Mouse (Mus musculus) ES-E14 (cell line): ENCODE results near the gene Zfp524. TPM values are rescaled to one million over a fixed set of nuclear protein-coding genes. Genes with fewer than 3 reads are reported as not detected.

Experiments
- DNase-seq: peaks from one replicate; pipeline ENCODE4 v3.0.0-alpha.2; 2013; ENCODE audit warnings: low read depth, low spot score
- H3K27ac ChIP-seq: 2 replicates; pipeline ENCODE4 v1.5.1; 2012; ENCODE audit warnings: low read depth, mild to moderate bottlenecking, low read length, moderate library complexity, mixed read lengths; ENCODE audit not compliant: poor library complexity, insufficient read depth, severe bottlenecking
- H3K36me3 ChIP-seq: 2 replicates; pipeline ENCODE4 v1.6.1; 2012; ENCODE audit warnings: mild to moderate bottlenecking, low read length, moderate library complexity, mixed read lengths; ENCODE audit not compliant: control insufficient read depth, poor library complexity, insufficient read depth, severe bottlenecking
- H3K4me1 ChIP-seq, 2 experiments: fragments of 150-350 bp in 1 of 2; sonication (generic) in 1 of 2; 2 replicates each; pipeline ENCODE4 v1.6.1; 2012; ENCODE audit warnings: low read length in 2 of 2, mild to moderate bottlenecking in 1 of 2, mixed read lengths in 1 of 2; ENCODE audit not compliant: control insufficient read depth in 2 of 2, insufficient read depth in 2 of 2, poor library complexity in 1 of 2
- H3K4me3 ChIP-seq, 2 experiments: fragments of 150-350 bp in 1 of 2; sonication (generic) in 1 of 2; 2 replicates each; pipeline ENCODE4 v1.5.1; 2012; ENCODE audit warnings: low read length in 2 of 2, low read depth in 1 of 2, mild to moderate bottlenecking in 1 of 2, mixed read lengths in 1 of 2; ENCODE audit not compliant: insufficient read depth in 1 of 2, poor library complexity in 1 of 2, severe bottlenecking in 1 of 2
- H3K9ac ChIP-seq: 2 replicates; pipeline ENCODE4 v1.6.1; 2012; ENCODE audit warnings: low read depth, mild to moderate bottlenecking, low read length, mixed read lengths; ENCODE audit not compliant: poor library complexity, insufficient read depth, severe bottlenecking
- H3K9me3 ChIP-seq: fragments of 150-350 bp; sonication (generic); 2 replicates; pipeline ENCODE4 v1.6.1; 2012; ENCODE audit warnings: low read depth, mild to moderate bottlenecking, low read length; ENCODE audit not compliant: control insufficient read depth, insufficient read depth
- CHD2 ChIP-seq: IDR thresholded peaks from 2 replicates; pipeline ENCODE4 v1.6.1; 2014; ENCODE audit warnings: mild to moderate bottlenecking, low read depth, low read length, inconsistent platforms
- HCFC1 ChIP-seq: IDR thresholded peaks from 2 replicates; pipeline ENCODE4 v1.6.1; 2012; ENCODE audit warnings: low read length, inconsistent platforms, borderline replicate concordance; ENCODE audit not compliant: insufficient read depth
- MAFK ChIP-seq: IDR thresholded peaks from 2 replicates; pipeline ENCODE4 v1.6.1; 2014; ENCODE audit warnings: mild to moderate bottlenecking, low read depth, low read length, inconsistent platforms; ENCODE audit not compliant: insufficient read depth
- ZC3H11A ChIP-seq: IDR thresholded peaks from 2 replicates; pipeline ENCODE4 v1.6.1; 2012; ENCODE audit warnings: low read depth, mild to moderate bottlenecking, inconsistent platforms, low read length, borderline replicate concordance
- ZNF384 ChIP-seq: IDR thresholded peaks from 2 replicates; pipeline ENCODE4 v1.6.1; 2012; ENCODE audit warnings: low read depth, low read length, inconsistent platforms
- in situ Hi-C, 2 experiments: fragments of 600-800 bp; cut with MboI; formaldehyde crosslinking; loops; one replicate each; pipeline ENCODE4 v1.15.1; 2025; ENCODE audit warnings: low sequenced_read_pairs in 2 of 2, inconsistent platforms in 1 of 2; ENCODE audit not compliant: unreplicated experiment in 2 of 2
- total RNA-seq: library from RNA; depleted of rRNA; stranded (reverse); fragments of 300-350 nt; gene quantifications from 2 replicates; pipeline ENCODE4 v1.2.3, GENCODE M21; 2012

Zfp524 gene
- total RNA-seq, 1 experiment: 3.9 TPM

DNA sequence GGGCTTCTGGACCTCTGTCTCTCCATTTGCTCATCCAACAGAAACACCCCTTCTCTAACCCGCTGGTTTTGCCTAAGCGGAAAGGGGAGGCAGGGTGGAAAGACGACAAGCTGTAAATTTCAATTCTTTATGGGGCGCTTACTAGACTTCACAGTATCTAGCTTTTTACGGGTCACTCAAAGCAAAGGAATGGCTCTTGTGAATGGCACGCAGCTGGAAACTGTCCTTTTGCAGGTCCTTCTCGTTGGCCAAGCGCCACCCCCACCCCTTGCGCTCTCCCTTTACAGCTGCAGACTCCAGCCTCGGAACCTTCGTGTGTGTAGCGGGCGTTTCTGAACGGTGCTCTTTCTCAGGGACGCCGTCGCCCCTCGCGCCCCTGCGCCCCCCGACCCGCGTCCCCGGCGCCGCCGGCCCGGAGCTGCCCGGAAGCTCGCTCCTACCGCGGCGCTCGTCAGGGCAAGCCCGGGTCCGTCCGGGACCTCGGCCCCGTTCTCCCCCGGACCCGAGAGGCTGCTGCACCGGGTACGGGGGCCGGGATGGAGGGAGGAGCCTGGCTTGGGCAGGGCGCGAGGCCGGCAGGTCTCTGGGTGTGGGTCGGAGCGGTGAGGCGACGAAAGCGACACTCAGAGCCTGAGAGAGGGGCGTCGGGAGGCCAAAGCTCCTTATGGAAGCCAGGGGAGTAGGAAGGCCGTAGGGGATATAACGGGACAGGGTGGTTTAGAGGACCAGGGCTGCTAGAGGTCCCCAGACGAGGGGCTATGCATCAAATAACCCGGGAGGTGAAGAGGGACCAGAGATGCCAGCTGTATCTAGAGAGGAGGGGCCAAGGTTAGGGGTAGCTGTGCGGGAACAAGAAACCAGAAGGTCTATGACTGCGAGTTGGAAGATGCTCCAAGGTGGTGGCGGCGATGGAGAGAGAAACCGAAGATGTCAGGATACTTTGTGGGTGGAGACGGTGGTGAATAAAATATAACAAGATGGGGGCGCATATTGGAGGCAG, 37.3 kb downstream of the Zfp524 start, which contains the start of gene Zfp580:
Gene Zfp580 (plus strand): TSS at position 346 of the 1,000 bp plus-strand sequence.
- H3K4me1 ChIP-seq: peaks cover 3% of the 10 kb centered on the region in 2 experiments; a peak in 1 of 4 replicates
- in situ Hi-C loops: no loop called here
- H3K9me3 ChIP-seq: no peaks in the 10 kb centered on the region
- no peak within 1 kb of the TSS for H3K27ac ChIP-seq
- H3K4me3 ChIP-seq: peak within 1 kb of the TSS; percentile 68 to 86
- no peaks in the 10 kb centered on the region for H3K36me3 ChIP-seq
- peak; percentile 84; the same call in 1 of the 2 replicates for TF ChIP-seq HCFC1
- TF ChIP-seq ZC3H11A: no peak
- peak within 1 kb of the TSS; percentile 87 for H3K9ac ChIP-seq
- DNase-seq: no peak

GRCm38 (mm10) chr7:5052438-5052837, 38.2 kb downstream of the Zfp524 start:
- TF ChIP-seq ZNF384 (no peak), CHD2 (no peak), ZC3H11A (no peak), MAFK (no peak), HCFC1 (no peak)
- DNase-seq: no peak
- in situ Hi-C loops: no loop called here
- Histone ChIP-seq H3K36me3 (no peaks in the 10 kb centered on the region), H3K9me3 (no peaks in the 10 kb centered on the region), H3K9ac (peak overlapping the region; percentile 87), H3K4me3 (peak overlapping the region; percentile 68 to 86), H3K27ac (no peak overlapping the region), H3K4me1 (peaks cover 3 to 6% of the 10 kb centered on the region in 2 experiments; a peak in 1 of 4 replicates)

DNA sequence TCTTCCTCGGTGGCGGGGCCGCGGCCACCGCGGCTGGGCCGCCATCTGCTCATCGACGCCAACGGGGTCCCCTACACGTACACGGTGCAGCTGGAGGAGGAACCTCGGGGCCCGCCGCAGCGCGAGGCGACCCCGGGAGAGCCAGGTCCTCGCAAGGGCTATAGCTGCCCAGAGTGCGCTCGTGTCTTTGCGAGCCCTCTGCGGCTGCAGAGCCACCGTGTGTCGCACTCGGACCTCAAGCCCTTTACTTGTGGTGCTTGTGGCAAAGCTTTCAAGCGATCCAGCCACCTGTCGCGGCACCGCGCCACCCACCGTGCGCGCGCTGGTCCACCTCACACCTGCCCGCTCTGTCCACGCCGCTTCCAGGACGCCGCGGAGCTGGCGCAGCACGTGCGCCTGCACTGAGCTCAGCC, 38.7 kb downstream of the Zfp524 start:
- peaks cover 3 to 10% of the 10 kb centered on the region in 2 experiments; a peak in 1 of 4 replicates for H3K4me1 ChIP-seq
- no peaks in the 10 kb centered on the region for H3K9me3 ChIP-seq
- TF ChIP-seq ZC3H11A (no peak), MAFK (no peak), HCFC1 (no peak), CHD2 (no peak), ZNF384 (no peak)
- in situ Hi-C loops: no loop called here
- H3K27ac ChIP-seq: no peak overlapping the region
- peak overlapping the region; percentile 71 for H3K9ac ChIP-seq
- peak overlapping the region; percentile 68 to 86 for H3K4me3 ChIP-seq
- DNase-seq: no peak
- H3K36me3 ChIP-seq: no peaks in the 10 kb centered on the region

DNA sequence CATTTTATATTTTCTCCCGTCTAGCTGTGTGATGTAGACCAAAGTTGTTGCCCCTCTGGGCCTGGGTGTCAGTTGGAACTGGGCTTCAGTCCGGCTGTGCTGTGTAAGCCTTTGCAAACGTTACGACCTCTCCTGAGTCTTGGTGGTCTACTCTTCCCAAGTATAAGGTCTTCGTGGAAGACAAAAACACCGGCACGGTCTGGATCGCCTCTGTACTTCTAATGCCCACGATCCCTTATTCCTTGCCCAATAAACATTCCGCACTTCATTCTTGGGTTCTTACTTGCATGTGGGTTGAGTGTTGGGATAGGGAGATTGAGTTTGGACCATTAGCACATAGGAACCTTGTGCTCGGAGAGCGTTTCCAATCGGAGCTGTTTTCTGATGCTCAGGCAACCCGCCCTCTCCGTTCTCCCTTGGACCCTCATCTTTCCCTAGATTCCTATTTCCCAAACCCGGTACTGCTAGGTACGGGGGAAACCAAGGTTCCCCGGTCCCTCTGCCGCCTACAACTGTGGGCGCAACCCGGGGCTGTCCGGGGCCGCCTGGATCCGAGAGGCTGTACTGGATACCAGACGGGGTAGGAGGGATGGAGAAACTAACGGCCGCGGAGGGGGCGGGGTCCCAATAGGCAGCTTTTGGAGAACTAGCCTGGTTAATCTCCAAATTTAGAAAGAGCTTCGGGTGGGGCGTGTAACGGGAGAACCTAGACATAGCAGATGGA, 39.4 kb downstream of the Zfp524 start:
- in situ Hi-C loops: no loop called here
- no peaks in the 10 kb centered on the region for H3K36me3 ChIP-seq
- DNase-seq: no peak
- no peaks in the 10 kb centered on the region for H3K9me3 ChIP-seq
- H3K9ac ChIP-seq: peak overlapping the region; percentile 70; the same call in 1 of the 2 replicates
- TF ChIP-seq ZC3H11A: no peak
- TF ChIP-seq CHD2: no peak
- peak; percentile 61; the same call in 1 of the 2 replicates for TF ChIP-seq HCFC1
- TF ChIP-seq ZNF384: no peak
- no peak overlapping the region for H3K27ac ChIP-seq
- peaks cover 3 to 11% of the 10 kb centered on the region in 2 experiments; a peak in 1 of 4 replicates for H3K4me1 ChIP-seq
- peak overlapping the region; percentile 68 to 86 for H3K4me3 ChIP-seq
